7 mouse cellular contexts compared by ENCODE assay signal in genomic region chr2:168912901-168913721, GRCm38 (mm10). TPM values are rescaled to one million over a fixed set of nuclear protein-coding genes. Genes with fewer than 3 reads are reported as not detected.
DNase-seq lines count a peak whose midpoint lies in the region; ATAC-seq lines count a peak whose summit lies in the region.

No protein-coding gene starts in this region.

- H3K27ac ChIP-seq in forebrain, embryonic 13.5 days = no peak overlapping the region
- H3K27ac ChIP-seq in liver, embryonic 16.5 days (ENCODE audit: low read length) = no peak overlapping the region

- DNase-seq in urinary bladder, postnatal 14 days (ENCODE audit: low spot score) = peak; percentile 20
- DNase-seq in urinary bladder, postnatal 36 days (ENCODE audit: low spot score in 2 of 2) = no peak
- peak; percentile 48 for DNase-seq in thymus, postnatal 4 days
- DNase-seq in urinary bladder, postnatal 4 days (ENCODE audit: low spot score in 2 of 2) = no peak
- DNase-seq in adrenal gland, adult 2 months = no peak

- no peaks in the 10 kb centered on the region for H3K9me3 ChIP-seq in forebrain, embryonic 13.5 days (replicated peaks)
- no peaks in the 10 kb centered on the region for H3K9me3 ChIP-seq in liver, embryonic 16.5 days (replicated peaks; ENCODE audit: control insufficient read depth, low read length)

- 1% methylated on average over 31 of the region's 31 CpGs for WGBS in forebrain, embryonic 13.5 days
- 3% methylated on average over 31 of the region's 31 CpGs for WGBS in liver, embryonic 16.5 days (ENCODE audit: insufficient replicate concordance)

- peak overlapping the region; percentile 52; the same call in 1 of the 2 replicates for H3K9ac ChIP-seq in forebrain, embryonic 13.5 days
- H3K9ac ChIP-seq in liver, embryonic 16.5 days (ENCODE audit: low read depth, low read length) = no peak overlapping the region

- peak overlapping the region; percentile 95 for H3K4me2 ChIP-seq in forebrain, embryonic 13.5 days
- H3K4me2 ChIP-seq in liver, embryonic 16.5 days (ENCODE audit: low read depth, low read length) = peak overlapping the region; percentile 57

- peaks cover 26% of the 10 kb centered on the region for H3K4me1 ChIP-seq in forebrain, embryonic 13.5 days
- H3K4me1 ChIP-seq in liver, embryonic 16.5 days (ENCODE audit: control insufficient read depth, low read depth, low read length) = no peaks in the 10 kb centered on the region; the same call in none of the 2 replicates

- peak overlapping the region; percentile 54 for H3K4me3 ChIP-seq in forebrain, embryonic 13.5 days
- peak overlapping the region; percentile 45 for H3K4me3 ChIP-seq in liver, embryonic 16.5 days (ENCODE audit: low read depth, low read length)

- H3K36me3 ChIP-seq in forebrain, embryonic 13.5 days (ENCODE audit: poor library complexity, severe bottlenecking) = no peaks in the 10 kb centered on the region
- H3K36me3 ChIP-seq in liver, embryonic 16.5 days (ENCODE audit: control insufficient read depth, insufficient read depth) = no peaks in the 10 kb centered on the region

- ATAC-seq in forebrain, embryonic 13.5 days = peak; percentile 29; the same call in 1 of the 2 replicates
- no peak for ATAC-seq in liver, embryonic 16.5 days (ENCODE audit: low read depth)

- peaks cover 51% of the 10 kb centered on the region for H3K27me3 ChIP-seq in forebrain, embryonic 13.5 days
- H3K27me3 ChIP-seq in liver, embryonic 16.5 days (ENCODE audit: control insufficient read depth, insufficient read depth, low read depth, low read length) = peaks cover 36% of the 10 kb centered on the region

RNA-seq across cellular contexts. Expression of gene Zfp64, which starts 42.3 kb away (rescaled TPM):
- 28.9 and 30.5 TPM in 2 replicates for polyA plus RNA-seq in forebrain, embryonic 13.5 days (2015; fragmentation: Nextera tagmentation; extraction: Ambion mirVana)
- 7.8 and 8.2 TPM in 2 replicates for polyA plus RNA-seq in liver, embryonic 16.5 days (2015; fragmentation: Nextera tagmentation; extraction: Ambion mirVana)
- total RNA-seq in adrenal gland, adult 2 months (2021) = 10 to 100 TPM; 17.5 TPM
- polyA plus RNA-seq in adrenal gland, adult 2 months (2012; rRNA removed) = 31.6 and 37.4 TPM in 2 replicates

Comparison
In these comparisons a context has a peak if more than half of its experiments do, and no peak if none do; other contexts are left out.
1. DNase-seq: peak in urinary bladder, postnatal 14 days (single experiment) and thymus, postnatal 4 days (single experiment); none in urinary bladder, postnatal 36 days (0 of 2), urinary bladder, postnatal 4 days (0 of 2) and adrenal gland, adult 2 months (single experiment).